Mouse (Mus musculus) myocyte (in vitro differentiated cells): ENCODE data around the gene Phyh. TPM values are rescaled to one million over a fixed set of nuclear protein-coding genes. Genes with fewer than 3 reads are reported as not detected.

Source experiments
- H3K27me3 ChIP-seq: one replicate; pipeline ENCODE4 v1.6.1; 2011; ENCODE audit not compliant: control insufficient read depth, insufficient read depth, insufficient read length
- H3K36me3 ChIP-seq: one replicate; pipeline ENCODE4 v1.6.1; 2011; ENCODE audit not compliant: control insufficient read depth, insufficient read depth
- H3K4me2 ChIP-seq: one replicate; pipeline ENCODE4 v1.6.1; 2011; ENCODE audit warnings: low read depth, control low read depth
- H3K4me3 ChIP-seq: one replicate; pipeline ENCODE4 v1.5.1; 2011; ENCODE audit warnings: mild to moderate bottlenecking, control low read depth, moderate library complexity
- H3K79me2 ChIP-seq: one replicate; pipeline ENCODE4 v1.6.1; 2011; ENCODE audit not compliant: control insufficient read depth, insufficient read depth
- H3ac ChIP-seq: one replicate; pipeline ENCODE4 v1.6.1; 2011; ENCODE audit not compliant: control insufficient read depth, insufficient read length
- CEBPB ChIP-seq: IDR thresholded peaks from 2 replicates; pipeline ENCODE4 v1.6.1; 2011; ENCODE audit warnings: mild to moderate bottlenecking, moderate library complexity; ENCODE audit not compliant: poor library complexity, insufficient read depth, severe bottlenecking
- E2F4 ChIP-seq: IDR thresholded peaks from one replicate; pipeline ENCODE4 v1.6.1; 2011; ENCODE audit warnings: mild to moderate bottlenecking, control low read depth, moderate library complexity; ENCODE audit not compliant: insufficient read depth
- MAX ChIP-seq: IDR thresholded peaks from one replicate; pipeline ENCODE4 v1.6.1; 2011; ENCODE audit warnings: low read depth, mild to moderate bottlenecking, control low read depth
- MYOD1 ChIP-seq, 3 experiments: IDR thresholded peaks; one replicate each; pipeline ENCODE4 v1.6.1; 2011; ENCODE audit warnings: control low read depth in 2 of 3, low read depth in 2 of 3, mild to moderate bottlenecking in 2 of 3, moderate library complexity in 1 of 3; ENCODE audit not compliant: insufficient read length in 2 of 3, control insufficient read depth in 1 of 3
- MYOG ChIP-seq, 3 experiments: IDR thresholded peaks; one replicate each; pipeline ENCODE4 v1.6.1; 2011; ENCODE audit warnings: control low read depth in 2 of 3, low read depth in 2 of 3, mild to moderate bottlenecking in 2 of 3; ENCODE audit not compliant: insufficient read length in 2 of 3, control insufficient read depth in 1 of 3, insufficient read depth in 1 of 3
- POLR2A ChIP-seq: IDR thresholded peaks from one replicate; pipeline ENCODE4 v1.6.1; 2011; ENCODE audit warnings: low read depth, mild to moderate bottlenecking, control low read depth, moderate library complexity; ENCODE audit not compliant: insufficient read length
- POLR2AphosphoS2 ChIP-seq: IDR thresholded peaks from one replicate; pipeline ENCODE4 v1.6.1; 2011; ENCODE audit warnings: low read depth, control low read depth; ENCODE audit not compliant: insufficient read length
- REST ChIP-seq: IDR thresholded peaks from one replicate; pipeline ENCODE4 v1.6.1; 2011; ENCODE audit warnings: mild to moderate bottlenecking, control low read depth, moderate library complexity; ENCODE audit not compliant: insufficient read depth, insufficient read length
- SRF ChIP-seq: IDR thresholded peaks from one replicate; pipeline ENCODE4 v1.6.1; 2011; ENCODE audit warnings: low read depth; ENCODE audit not compliant: control insufficient read depth, insufficient read length
- TCF12 ChIP-seq: IDR thresholded peaks from one replicate; pipeline ENCODE4 v1.6.1; 2011; ENCODE audit warnings: mild to moderate bottlenecking, control low read depth; ENCODE audit not compliant: poor library complexity, insufficient read depth, severe bottlenecking
- TCF3 ChIP-seq: IDR thresholded peaks from one replicate; pipeline ENCODE4 v1.6.1; 2011; ENCODE audit warnings: low read depth, control low read depth; ENCODE audit not compliant: insufficient read length
- USF1 ChIP-seq: IDR thresholded peaks from one replicate; pipeline ENCODE4 v1.6.1; 2011; ENCODE audit warnings: low read depth, mild to moderate bottlenecking, control low read depth, moderate library complexity
- polyA plus RNA-seq: library from polyadenylated mRNA; unstranded; fragments of >200 nt; fragmentation: generic; extraction: Trizol; gene quantifications from one replicate; pipeline ENCODE4 v1.2.1, GENCODE M21; 2012; ENCODE audit warnings: missing spikeins

The Phyh gene
- polyA plus RNA-seq, 1 experiment, result 14.5 TPM

DNA sequence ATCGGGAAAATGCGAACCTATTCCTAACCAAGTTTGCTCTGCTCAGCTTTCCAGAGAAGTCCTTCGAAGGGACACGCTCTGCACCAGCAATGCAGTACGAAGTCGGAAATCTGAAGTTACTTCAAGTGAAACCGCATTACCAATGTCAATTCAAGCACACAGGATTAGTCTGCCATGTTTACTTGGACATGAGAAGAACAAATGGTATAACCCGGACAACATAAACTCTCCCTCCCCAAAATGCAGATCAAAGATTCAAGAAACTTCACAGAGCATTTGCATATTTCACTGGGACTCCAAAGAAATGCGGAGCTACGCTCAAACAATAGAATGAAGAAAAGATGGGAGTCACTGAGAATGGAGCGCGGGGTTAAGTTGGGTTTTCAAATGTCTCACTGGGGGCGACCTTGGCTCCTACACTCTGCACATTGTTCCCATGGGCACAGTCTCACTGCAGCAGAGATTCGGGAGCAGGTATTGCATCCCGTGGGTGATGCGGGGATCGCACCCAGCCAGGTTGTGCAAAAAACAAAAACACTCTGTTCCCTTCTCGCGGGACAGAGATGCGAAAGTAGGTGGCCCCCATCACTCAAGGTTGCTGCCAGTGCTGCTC lies 38.0 kb upstream of the Phyh start:
- Histone ChIP-seq H3K4me3 (peak overlapping the region; percentile 49), H3K36me3 (no peaks in the 10 kb centered on the region), H3K79me2 (peaks cover 26% of the 10 kb centered on the region), H3ac (peak overlapping the region; percentile 99), H3K4me2 (peak overlapping the region; percentile 80), H3K27me3 (no peaks in the 10 kb centered on the region)
- TF ChIP-seq POLR2A, result no peak
- no peak for TF ChIP-seq E2F4
- no peak for TF ChIP-seq MAX

- Histone ChIP-seq H3ac (peak within 1 kb of the TSS; percentile 99), H3K4me2 (peak within 1 kb of the TSS; percentile 93)
- TF ChIP-seq E2F4 (peak; percentile 49), POLR2A (peak; percentile 58), MAX (no peak), REST (no peak), MYOD1 (IDR thresholded peaks at IDR 0.05; ENCODE audit: control insufficient read depth in 1 of 3, insufficient read length in 2 of 3, low read depth in 2 of 3) (peak in 1 of 3 experiments; percentile 7)
Observed at GRCm38 (mm10) chr2:4881350-4882248, 37.2 kb upstream of the Phyh start, which contains the start of gene Sephs1. Sephs1 (plus strand) TSS chr2:4881564.

GRCm38 (mm10) chr2:4882249-4882791 lies 36.5 kb upstream of the Phyh start:
- no peak for TF ChIP-seq REST
- TF ChIP-seq POLR2A, result peak; percentile 57
- no peak for TF ChIP-seq MAX
- TF ChIP-seq POLR2AphosphoS2, result no peak
- no peak for TF ChIP-seq TCF12

More at GRCm38 (mm10) chr2:4881350-4882248, 37.2 kb upstream of the Phyh start, which contains the start of gene Sephs1:
- Histone ChIP-seq H3K79me2 (peaks cover 34% of the 10 kb centered on the region), H3K36me3 (no peaks in the 10 kb centered on the region), H3K27me3 (no peaks in the 10 kb centered on the region), H3K4me3 (peak within 1 kb of the TSS; percentile 49)

GRCm38 (mm10) chr2:4883009-4883704 lies 35.7 kb upstream of the Phyh start:
- no peaks in the 10 kb centered on the region for H3K27me3 ChIP-seq
- peak overlapping the region; percentile 93 for H3K4me2 ChIP-seq
- H3K79me2 ChIP-seq, result peaks cover 38% of the 10 kb centered on the region
- H3ac ChIP-seq, result peak overlapping the region; percentile 99
- H3K4me3 ChIP-seq, result peak overlapping the region; percentile 49
- H3K36me3 ChIP-seq, result no peaks in the 10 kb centered on the region
- TF ChIP-seq POLR2AphosphoS2 (no peak), MYOG (IDR thresholded peaks at IDR 0.05; ENCODE audit: control insufficient read depth in 1 of 3, insufficient read depth in 1 of 3, insufficient read length in 2 of 3, low read depth in 2 of 3) (no peak), TCF12 (no peak), TCF3 (no peak), E2F4 (no peak), SRF (no peak), CEBPB (no peak), MAX (no peak), MYOD1 (IDR thresholded peaks at IDR 0.05; ENCODE audit: control insufficient read depth in 1 of 3, insufficient read length in 2 of 3, low read depth in 2 of 3) (no peak), REST (no peak), USF1 (no peak), POLR2A (no peak)

More at GRCm38 (mm10) chr2:4882249-4882791, 36.5 kb upstream of the Phyh start:
- peak overlapping the region; percentile 99 for H3ac ChIP-seq
- peaks cover 38% of the 10 kb centered on the region for H3K79me2 ChIP-seq
- H3K36me3 ChIP-seq, result no peaks in the 10 kb centered on the region
- H3K4me3 ChIP-seq, result peak overlapping the region; percentile 49
- no peaks in the 10 kb centered on the region for H3K27me3 ChIP-seq
- H3K4me2 ChIP-seq, result peak overlapping the region; percentile 93

DNA sequence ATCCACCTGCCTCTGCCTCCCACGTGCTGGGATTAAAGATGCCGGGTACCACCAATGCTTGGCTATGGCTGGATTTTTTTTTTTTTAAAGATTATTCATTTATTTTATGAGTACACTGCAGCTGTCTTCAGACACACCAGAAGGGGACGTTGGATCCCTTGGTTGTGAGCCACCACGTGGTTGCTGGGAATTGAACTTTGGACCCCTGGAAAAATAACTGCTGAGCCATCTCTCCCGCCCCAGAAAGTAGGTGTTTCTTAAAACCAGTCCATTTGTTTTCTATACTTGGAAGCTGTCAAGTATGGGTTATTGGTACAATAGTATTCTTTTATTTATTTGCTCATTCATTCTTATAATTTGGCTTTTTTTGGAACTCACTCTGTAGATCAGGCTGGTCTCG lies 31.9 kb upstream of the Phyh start:
- H3K79me2 ChIP-seq, result peaks cover 41% of the 10 kb centered on the region
- peaks cover 13% of the 10 kb centered on the region for H3K36me3 ChIP-seq
- H3K4me3 ChIP-seq, result no peak overlapping the region
- H3ac ChIP-seq, result no peak overlapping the region
- H3K4me2 ChIP-seq, result no peak overlapping the region
- TF ChIP-seq USF1, result no peak
- no peaks in the 10 kb centered on the region for H3K27me3 ChIP-seq
